Mouse (Mus musculus) heart, adult 2 months (tissue): Measurements from ENCODE around the gene Olfr139.

ENCODE experiments used
- CTCF ChIP-seq: fragments of 200-600 bp; IDR thresholded peaks from 2 replicates; pipeline ENCODE4 v1.8.1; 2022; ENCODE audit warnings: antibody characterized with exemption, mild to moderate bottlenecking, moderate library complexity
- POLR2A ChIP-seq: fragments of 200-500 bp; IDR thresholded peaks from 2 replicates; pipeline ENCODE4 v1.6.1; 2011; ENCODE audit warnings: mild to moderate bottlenecking, low read depth, low read length, control low read depth; ENCODE audit not compliant: insufficient read depth

DNA sequence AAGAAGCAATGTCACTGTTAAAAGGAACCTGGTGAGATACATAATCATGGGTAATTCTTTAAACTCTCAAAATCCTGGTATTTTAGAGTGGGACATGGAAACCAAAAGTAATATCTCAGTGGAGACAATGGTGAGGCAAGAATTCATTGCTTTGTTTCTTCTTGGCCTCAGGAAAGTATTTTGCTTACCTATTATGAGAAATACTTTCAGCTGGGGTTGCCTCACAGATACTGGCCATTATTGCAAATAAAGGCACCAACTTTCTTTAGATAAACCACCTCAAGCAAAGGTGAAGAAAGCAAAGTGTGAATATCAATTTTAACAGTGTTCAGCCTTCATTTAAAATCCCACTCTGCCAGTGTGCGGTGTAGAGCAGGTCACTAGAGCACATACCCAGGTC lies 13.3 kb upstream of the Olfr139 start, which contains the start of gene Zfp616:
- no peak for TF ChIP-seq CTCF
- TF ChIP-seq POLR2A = no peak
